Mouse (Mus musculus) midbrain, embryonic 12.5 days (tissue): ENCODE results near the gene Adgrl3. TPM values are rescaled to one million over a fixed set of nuclear protein-coding genes. Genes with fewer than 3 reads are reported as not detected.

Experiments used
- ATAC-seq: fragments of 200-750 bp; cut with Nextera tagmentation; 2 replicates; pipeline ENCODE4 v1.8.0; 2017; ENCODE audit warnings: low read depth, moderate TSS enrichment, moderate library complexity; ENCODE audit not compliant: low FRiP score
- H3K27ac ChIP-seq: fragments of 300-500 bp; sonication (generic); replicated peaks from 2 replicates; pipeline ENCODE4 v1.5.1; 2016; ENCODE audit warnings: mild to moderate bottlenecking
- H3K27me3 ChIP-seq: fragments of 300-500 bp; sonication (generic); 2 replicates; pipeline ENCODE4 v1.6.1; 2016; ENCODE audit warnings: mild to moderate bottlenecking
- H3K36me3 ChIP-seq: fragments of 300-500 bp; sonication (generic); 2 replicates; pipeline ENCODE4 v1.6.1; 2016
- H3K4me1 ChIP-seq: fragments of 300-500 bp; sonication (generic); 2 replicates; pipeline ENCODE4 v1.6.1; 2016
- H3K4me2 ChIP-seq: fragments of 300-500 bp; sonication (generic); replicated peaks from 2 replicates; pipeline ENCODE4 v1.6.1; 2016; ENCODE audit warnings: mild to moderate bottlenecking, moderate library complexity
- H3K4me3 ChIP-seq: fragments of 300-500 bp; sonication (generic); 2 replicates; pipeline ENCODE4 v1.5.1; 2016; ENCODE audit warnings: mild to moderate bottlenecking
- H3K9ac ChIP-seq: fragments of 300-500 bp; sonication (generic); replicated peaks from 2 replicates; pipeline ENCODE4 v1.6.1; 2016; ENCODE audit warnings: mild to moderate bottlenecking, moderate library complexity
- H3K9me3 ChIP-seq: fragments of 300-500 bp; sonication (generic); 2 replicates; pipeline ENCODE4 v1.6.1; 2016; ENCODE audit warnings: mild to moderate bottlenecking
- WGBS: fragments of 180-500 bp; shearing (Covaris S2); methylation state at CpG from one replicate; pipeline ENCODE4 v1.1.7; 2016; 5-methylcytosine and 5-hydroxymethylcytosine counted together
- polyA plus RNA-seq: library from polyadenylated mRNA; unstranded; fragments of >200 nt; fragmentation: Nextera tagmentation; extraction: Ambion mirVana; gene quantifications from 2 replicates; pipeline ENCODE4 v1.2.1, GENCODE M21; 2016

Adgrl3 gene
- polyA plus RNA-seq, 1 experiment from 2014 or later, result 40.7 TPM

- Histone ChIP-seq H3K4me2 (no peak overlapping the region), H3K9me3 (no peaks in the 10 kb centered on the region), H3K4me3 (no peak overlapping the region), H3K9ac (no peak overlapping the region), H3K4me1 (no peaks in the 10 kb centered on the region), H3K36me3 (no peaks in the 10 kb centered on the region), H3K27ac (no peak overlapping the region), H3K27me3 (no peaks in the 10 kb centered on the region)
- 93% methylated on average over 1 of the region's 1 CpGs for WGBS
- ATAC-seq, result no peak
These were observed 573.6 kb downstream of the Adgrl3 start for GRCm38 (mm10) chr5:81593396-81593995.

- no peak overlapping the region for H3K9ac ChIP-seq
- no peak overlapping the region for H3K27ac ChIP-seq
- no peak overlapping the region for H3K4me2 ChIP-seq
- H3K4me3 ChIP-seq, result no peak overlapping the region
- H3K27me3 ChIP-seq, result no peaks in the 10 kb centered on the region
- no peaks in the 10 kb centered on the region for H3K4me1 ChIP-seq
- no peak for ATAC-seq
- no peaks in the 10 kb centered on the region for H3K36me3 ChIP-seq
- WGBS, result 74% methylated on average over 6 of the region's 6 CpGs
- H3K9me3 ChIP-seq, result no peaks in the 10 kb centered on the region
These were observed 578.1 kb downstream of the Adgrl3 start for GRCm38 (mm10) chr5:81598041-81598440.

- Histone ChIP-seq H3K4me1 (no peaks in the 10 kb centered on the region), H3K4me2 (no peak overlapping the region), H3K9me3 (no peaks in the 10 kb centered on the region), H3K27me3 (no peaks in the 10 kb centered on the region), H3K9ac (no peak overlapping the region), H3K36me3 (no peaks in the 10 kb centered on the region), H3K27ac (no peak overlapping the region), H3K4me3 (no peak overlapping the region)
- WGBS, result 80% methylated on average over 4 of the region's 4 CpGs
- peak; percentile 52; the same call in 1 of the 2 replicates for ATAC-seq
These were observed 583.0 kb downstream of the Adgrl3 start for GRCm38 (mm10) chr5:81602889-81603288.

GRCm38 (mm10) chr5:81605646-81606045, 585.7 kb downstream of the Adgrl3 start:
- no peaks in the 10 kb centered on the region for H3K27me3 ChIP-seq
- 93% methylated on average over 1 of the region's 1 CpGs for WGBS
- H3K9me3 ChIP-seq, result no peaks in the 10 kb centered on the region

GRCm38 (mm10) chr5:81610223-81610622, 590.3 kb downstream of the Adgrl3 start:
- Histone ChIP-seq H3K36me3 (no peaks in the 10 kb centered on the region), H3K9me3 (no peaks in the 10 kb centered on the region), H3K27me3 (no peaks in the 10 kb centered on the region), H3K27ac (no peak overlapping the region), H3K9ac (no peak overlapping the region), H3K4me1 (no peaks in the 10 kb centered on the region), H3K4me2 (no peak overlapping the region), H3K4me3 (no peak overlapping the region)
- 88% methylated on average over 5 of the region's 5 CpGs for WGBS
- ATAC-seq, result no peak

More at GRCm38 (mm10) chr5:81605646-81606045, 585.7 kb downstream of the Adgrl3 start:
- Histone ChIP-seq H3K4me2 (no peak overlapping the region), H3K36me3 (no peaks in the 10 kb centered on the region), H3K27ac (no peak overlapping the region), H3K4me3 (no peak overlapping the region), H3K9ac (no peak overlapping the region), H3K4me1 (no peaks in the 10 kb centered on the region)
- ATAC-seq, result no peak

GRCm38 (mm10) chr5:81614674-81615073, 594.7 kb downstream of the Adgrl3 start:
- no peak overlapping the region for H3K4me2 ChIP-seq
- H3K27me3 ChIP-seq, result no peaks in the 10 kb centered on the region
- 84% methylated on average over 4 of the region's 4 CpGs for WGBS
- no peaks in the 10 kb centered on the region for H3K36me3 ChIP-seq
- no peak overlapping the region for H3K27ac ChIP-seq
- no peak for ATAC-seq
- H3K4me1 ChIP-seq, result no peaks in the 10 kb centered on the region
- no peaks in the 10 kb centered on the region for H3K9me3 ChIP-seq
- H3K4me3 ChIP-seq, result no peak overlapping the region
- H3K9ac ChIP-seq, result no peak overlapping the region

- 87% methylated on average over 5 of the region's 5 CpGs for WGBS
- no peak overlapping the region for H3K4me2 ChIP-seq
- no peaks in the 10 kb centered on the region for H3K9me3 ChIP-seq
- H3K27me3 ChIP-seq, result no peaks in the 10 kb centered on the region
- no peaks in the 10 kb centered on the region for H3K36me3 ChIP-seq
- H3K27ac ChIP-seq, result no peak overlapping the region
- H3K4me3 ChIP-seq, result no peak overlapping the region
- no peaks in the 10 kb centered on the region for H3K4me1 ChIP-seq
- ATAC-seq, result no peak
- no peak overlapping the region for H3K9ac ChIP-seq
These were observed 601.2 kb downstream of the Adgrl3 start for GRCm38 (mm10) chr5:81621106-81621505.

GRCm38 (mm10) chr5:81621715-81622114, 601.8 kb downstream of the Adgrl3 start:
- Histone ChIP-seq H3K4me1 (no peaks in the 10 kb centered on the region), H3K27me3 (no peaks in the 10 kb centered on the region), H3K4me2 (no peak overlapping the region), H3K9ac (no peak overlapping the region), H3K27ac (no peak overlapping the region), H3K9me3 (no peaks in the 10 kb centered on the region), H3K4me3 (no peak overlapping the region), H3K36me3 (no peaks in the 10 kb centered on the region)
- 86% methylated on average over 3 of the region's 3 CpGs for WGBS
- ATAC-seq, result no peak

GRCm38 (mm10) chr5:81623846-81624245, 603.9 kb downstream of the Adgrl3 start:
- ATAC-seq, result no peak
- Histone ChIP-seq H3K4me3 (no peak overlapping the region), H3K4me1 (no peaks in the 10 kb centered on the region), H3K9me3 (no peaks in the 10 kb centered on the region), H3K27me3 (no peaks in the 10 kb centered on the region), H3K36me3 (no peaks in the 10 kb centered on the region), H3K9ac (no peak overlapping the region), H3K27ac (no peak overlapping the region), H3K4me2 (no peak overlapping the region)
- WGBS, result 26% methylated on average over 1 of the region's 1 CpGs

- Histone ChIP-seq H3K4me2 (no peak overlapping the region), H3K4me1 (no peaks in the 10 kb centered on the region), H3K9me3 (no peaks in the 10 kb centered on the region), H3K4me3 (no peak overlapping the region), H3K27me3 (no peaks in the 10 kb centered on the region), H3K27ac (no peak overlapping the region), H3K9ac (no peak overlapping the region), H3K36me3 (no peaks in the 10 kb centered on the region)
- 87% methylated on average over 2 of the region's 2 CpGs for WGBS
- no peak for ATAC-seq
These were observed 616.2 kb downstream of the Adgrl3 start for GRCm38 (mm10) chr5:81636169-81636568.

- H3K9ac ChIP-seq, result no peak overlapping the region
- no peaks in the 10 kb centered on the region for H3K4me1 ChIP-seq
- H3K36me3 ChIP-seq, result no peaks in the 10 kb centered on the region
- no peak overlapping the region for H3K4me3 ChIP-seq
- no peak for ATAC-seq
- H3K27ac ChIP-seq, result no peak overlapping the region
- H3K4me2 ChIP-seq, result no peak overlapping the region
- H3K9me3 ChIP-seq, result no peaks in the 10 kb centered on the region
- WGBS, result 84% methylated on average over 2 of the region's 2 CpGs
- no peaks in the 10 kb centered on the region for H3K27me3 ChIP-seq
These were observed 618.5 kb downstream of the Adgrl3 start for GRCm38 (mm10) chr5:81638422-81638821.

- no peak for ATAC-seq
- Histone ChIP-seq H3K27me3 (no peaks in the 10 kb centered on the region), H3K36me3 (no peaks in the 10 kb centered on the region), H3K9ac (no peak overlapping the region), H3K4me2 (no peak overlapping the region), H3K9me3 (no peaks in the 10 kb centered on the region), H3K4me1 (no peaks in the 10 kb centered on the region), H3K4me3 (no peak overlapping the region), H3K27ac (no peak overlapping the region)
- WGBS, result 57% methylated on average over 4 of the region's 4 CpGs
These were observed 620.2 kb downstream of the Adgrl3 start for GRCm38 (mm10) chr5:81640118-81640517.

GRCm38 (mm10) chr5:81645557-81645956, 625.6 kb downstream of the Adgrl3 start:
- Histone ChIP-seq H3K9ac (no peak overlapping the region), H3K9me3 (no peaks in the 10 kb centered on the region), H3K36me3 (no peaks in the 10 kb centered on the region), H3K4me1 (peaks cover 10% of the 10 kb centered on the region; the same call in 1 of the 2 replicates), H3K27me3 (no peaks in the 10 kb centered on the region), H3K4me2 (no peak overlapping the region), H3K4me3 (no peak overlapping the region), H3K27ac (no peak overlapping the region)
- 86% methylated on average over 5 of the region's 5 CpGs for WGBS
- ATAC-seq, result peak; percentile 45; the same call in 1 of the 2 replicates
